Mouse (Mus musculus): Measurements from ENCODE around the gene Srp54a.
"Not testable (repeated sequence)": the region's sequence is repeated elsewhere in the genome, so short reads cannot be mapped to it uniquely, and the experiment has no call there.

Srp54a gene

DNA sequence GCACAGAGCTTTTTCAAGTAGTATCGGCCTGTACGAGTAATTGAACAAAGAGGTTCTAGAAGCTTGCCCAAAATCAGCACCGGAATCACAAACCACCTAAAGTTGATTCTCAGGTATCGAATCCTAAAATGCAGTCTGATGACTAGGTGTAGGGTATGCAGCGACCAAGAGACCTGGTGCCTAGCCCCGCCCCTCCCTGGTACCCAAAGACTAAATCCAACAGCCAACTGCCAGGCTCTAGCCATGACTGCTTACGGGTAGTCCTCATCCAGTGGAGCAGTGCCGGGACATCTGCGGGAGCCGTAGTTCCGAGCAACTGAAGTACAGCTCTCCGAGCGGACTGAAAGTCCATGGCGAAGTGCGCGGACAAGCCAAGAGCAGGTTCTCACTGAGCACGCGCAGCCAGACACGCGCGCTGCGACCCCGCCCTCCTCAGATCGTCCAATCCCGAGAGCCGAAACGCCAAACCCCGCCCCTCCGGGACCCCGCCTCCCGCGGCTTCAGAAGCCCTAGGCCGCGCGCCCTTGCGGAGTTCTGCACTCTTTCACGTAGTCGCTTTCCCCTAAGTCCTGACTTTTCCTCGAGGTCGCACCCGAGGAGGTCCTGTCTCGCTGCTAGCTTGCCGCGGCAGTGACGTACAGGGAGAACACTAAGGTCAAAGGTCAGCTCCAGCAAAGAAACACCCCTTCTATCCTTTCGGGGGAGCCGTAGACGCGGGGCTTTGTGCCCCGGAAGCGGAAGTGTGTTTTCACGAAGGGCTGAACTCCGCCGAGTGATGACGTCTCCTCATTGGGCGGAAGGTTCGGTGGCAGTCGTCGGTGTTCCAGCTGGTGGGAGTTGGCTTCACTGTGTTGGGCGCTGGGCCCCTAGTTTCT lies at the start of gene Srp54a, which contains the start of gene 2700097O09Rik:
Gene Srp54a, plus strand, starts transcription at position 537 of the 875 bp plus-strand sequence.
Gene 2700097O09Rik, minus strand, starts transcription at position 385 of the 875 bp plus-strand sequence.
- in situ Hi-C loops (cut with MboI, MseI), result loop anchor here (5.0 kb wide), 1 partner anchor 93 kb away; the partner anchor contains the start of gene Gm20403

DNA sequence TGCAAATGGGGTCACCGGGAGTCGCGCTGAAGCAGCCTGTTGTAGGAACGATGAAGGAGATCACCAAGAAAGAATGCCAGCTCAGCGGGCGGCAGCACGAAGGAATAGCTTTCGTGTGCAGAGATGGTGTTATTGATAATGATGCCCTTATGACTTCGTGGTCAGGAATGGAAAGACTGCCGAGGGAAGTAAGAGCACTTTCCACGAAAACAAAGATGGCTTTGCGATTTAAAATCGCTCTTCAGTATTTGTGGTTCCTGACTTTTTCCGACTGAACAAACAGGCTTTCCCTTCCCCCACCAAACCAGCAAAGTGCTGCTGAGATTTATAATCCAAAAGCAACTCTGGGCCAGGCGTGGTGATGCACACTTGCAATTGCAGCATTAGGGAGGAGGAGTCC lies 39.1 kb upstream of the Srp54a start:
- in situ Hi-C loops (cut with MboI, MseI), result no loop called here

DNA sequence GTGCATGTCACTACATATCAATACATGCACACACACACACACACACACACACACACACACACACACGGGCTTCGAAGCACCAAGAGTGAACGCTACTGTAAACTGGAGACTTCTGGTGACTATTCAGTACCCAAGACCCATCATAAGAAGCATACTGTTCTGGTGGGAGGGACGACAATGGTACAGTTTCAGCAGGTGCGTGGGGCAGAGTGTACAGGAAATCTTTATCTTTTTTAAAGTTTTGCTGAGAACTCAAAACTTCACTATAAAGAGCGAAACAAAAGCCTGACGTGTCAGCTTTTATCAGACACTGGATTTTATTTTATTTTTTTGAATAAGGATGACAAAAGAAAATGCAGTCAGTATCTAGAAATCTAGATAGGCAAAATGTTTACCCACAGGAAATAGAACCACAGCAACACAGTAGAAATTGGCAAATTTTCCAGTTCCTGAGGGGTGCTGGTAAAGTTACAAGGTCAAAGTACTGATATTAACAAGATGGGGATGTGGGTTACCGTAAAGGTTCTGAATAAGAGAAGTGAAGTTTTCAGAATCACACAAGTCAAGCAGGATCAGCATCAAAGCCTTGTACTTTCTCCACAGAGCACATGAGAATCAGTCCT lies 30.2 kb upstream of the Srp54a start:
- in situ Hi-C loops (cut with MboI, MseI), result no loop called here

DNA sequence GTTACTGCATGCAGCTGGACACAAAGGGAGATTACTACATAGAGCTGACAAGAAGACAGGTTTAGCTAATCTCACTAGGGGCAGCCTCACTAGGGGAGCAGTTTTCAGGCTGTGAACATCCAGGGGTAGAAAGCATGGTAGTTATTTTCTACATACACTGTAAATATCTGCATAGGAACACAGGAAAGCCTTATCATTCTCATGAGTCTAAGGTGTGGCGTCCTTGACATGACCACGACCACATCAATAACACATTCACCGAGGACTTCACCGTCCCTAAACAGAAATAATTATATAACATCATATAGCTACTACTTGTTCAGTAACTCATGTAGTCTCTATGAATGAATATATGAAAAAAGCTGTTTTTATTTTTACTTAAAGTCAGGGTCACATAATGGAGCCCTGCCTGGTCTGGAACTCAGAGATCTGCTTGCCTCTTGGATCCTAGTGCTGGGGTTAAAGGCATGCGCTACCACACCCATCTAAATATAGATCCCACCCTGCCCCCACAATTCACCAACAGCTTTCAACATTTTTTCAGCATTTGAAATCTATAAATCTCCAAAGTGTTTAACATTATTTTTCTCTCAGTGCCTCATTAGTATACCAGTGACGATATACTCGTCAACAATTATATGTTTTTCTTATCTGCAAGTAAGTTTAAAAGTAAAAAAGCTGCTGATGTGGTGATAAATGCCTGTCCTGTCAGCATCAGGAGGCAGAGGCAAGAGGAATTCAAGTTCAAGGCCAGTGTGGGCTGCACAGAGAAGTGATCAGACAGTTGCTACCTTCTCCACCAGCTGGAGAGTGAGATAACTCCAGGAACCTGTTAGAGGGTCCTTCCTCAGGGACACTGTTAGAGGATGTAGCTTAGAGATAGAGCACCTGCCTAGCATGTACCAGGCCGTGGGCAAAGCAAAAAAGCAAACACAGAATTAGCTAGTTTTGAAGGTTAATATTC lies 28.6 kb upstream of the Srp54a start:
- in situ Hi-C loops (cut with MboI, MseI), result no loop called here

DNA sequence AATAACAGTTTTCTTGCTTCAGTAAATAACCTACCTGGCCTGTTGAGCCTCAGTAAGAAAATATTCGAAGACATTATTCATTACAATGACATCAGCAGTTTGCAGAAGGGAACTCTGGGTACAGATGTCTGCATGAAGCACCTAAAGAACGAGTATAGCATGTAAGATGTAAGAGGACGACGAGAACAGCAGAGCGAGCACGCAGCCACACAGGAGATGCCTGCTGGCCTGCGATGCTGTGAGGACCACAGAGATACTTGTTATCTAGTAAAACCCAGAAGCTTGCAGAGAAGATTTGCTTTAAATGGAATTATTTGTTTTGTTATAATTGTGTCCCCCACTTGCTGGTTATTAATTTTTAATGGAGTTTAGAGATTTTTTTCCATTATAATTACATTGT lies 26.8 kb upstream of the Srp54a start:
- in situ Hi-C loops (cut with MboI, MseI), result no loop called here

DNA sequence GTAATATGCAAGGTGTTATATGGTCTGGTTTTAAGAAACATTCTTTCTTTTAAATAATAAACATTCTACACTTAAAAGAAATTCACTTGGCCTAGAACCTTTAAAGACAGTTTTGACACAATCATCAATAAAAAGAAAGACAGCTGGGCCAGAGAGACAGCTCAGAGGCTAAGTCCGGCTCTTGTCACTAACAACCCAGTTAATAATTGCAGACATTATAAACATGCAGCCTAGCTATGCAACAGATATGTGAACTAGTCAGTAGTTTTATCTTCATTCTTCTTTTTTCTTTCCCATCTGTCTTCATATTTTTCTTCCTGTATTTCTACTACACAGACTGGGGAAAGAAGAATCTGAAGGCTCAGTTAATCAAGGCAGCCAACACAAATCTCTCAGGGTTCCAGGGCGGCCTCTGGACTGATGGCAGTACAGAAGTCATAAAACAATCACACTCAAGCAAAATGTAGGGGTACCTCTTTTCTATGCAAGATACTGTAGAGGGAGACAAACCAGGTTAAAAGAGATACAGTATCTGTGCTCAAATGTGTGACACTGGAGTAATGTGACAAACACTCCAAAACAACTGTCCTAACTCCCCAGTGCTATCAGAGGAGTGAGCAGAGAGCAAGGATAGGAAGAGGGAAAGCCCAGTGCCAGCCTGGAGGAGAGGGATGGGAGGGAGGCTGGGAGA lies 25.4 kb upstream of the Srp54a start:
- in situ Hi-C loops (cut with MboI, MseI), result no loop called here

DNA sequence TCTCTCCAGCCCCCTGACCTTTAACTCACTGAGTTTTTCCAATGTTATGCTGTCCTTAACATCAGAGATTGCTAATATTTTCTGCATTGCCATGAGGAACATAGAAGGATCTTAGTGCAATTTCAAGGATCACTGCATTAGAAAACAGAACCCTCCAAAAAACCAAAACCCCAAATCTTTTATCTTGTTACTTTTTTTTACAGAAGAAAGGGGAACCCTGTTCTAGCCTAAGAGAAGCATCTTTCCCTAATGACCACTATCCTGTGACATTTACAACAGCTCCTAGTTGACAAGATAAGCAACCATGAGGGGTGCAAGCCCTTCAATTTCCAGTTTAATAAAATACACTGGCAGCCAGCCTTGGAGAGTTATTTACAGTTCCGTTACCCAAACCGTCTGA lies 23.4 kb upstream of the Srp54a start:
- in situ Hi-C loops (cut with MboI, MseI), result no loop called here

DNA sequence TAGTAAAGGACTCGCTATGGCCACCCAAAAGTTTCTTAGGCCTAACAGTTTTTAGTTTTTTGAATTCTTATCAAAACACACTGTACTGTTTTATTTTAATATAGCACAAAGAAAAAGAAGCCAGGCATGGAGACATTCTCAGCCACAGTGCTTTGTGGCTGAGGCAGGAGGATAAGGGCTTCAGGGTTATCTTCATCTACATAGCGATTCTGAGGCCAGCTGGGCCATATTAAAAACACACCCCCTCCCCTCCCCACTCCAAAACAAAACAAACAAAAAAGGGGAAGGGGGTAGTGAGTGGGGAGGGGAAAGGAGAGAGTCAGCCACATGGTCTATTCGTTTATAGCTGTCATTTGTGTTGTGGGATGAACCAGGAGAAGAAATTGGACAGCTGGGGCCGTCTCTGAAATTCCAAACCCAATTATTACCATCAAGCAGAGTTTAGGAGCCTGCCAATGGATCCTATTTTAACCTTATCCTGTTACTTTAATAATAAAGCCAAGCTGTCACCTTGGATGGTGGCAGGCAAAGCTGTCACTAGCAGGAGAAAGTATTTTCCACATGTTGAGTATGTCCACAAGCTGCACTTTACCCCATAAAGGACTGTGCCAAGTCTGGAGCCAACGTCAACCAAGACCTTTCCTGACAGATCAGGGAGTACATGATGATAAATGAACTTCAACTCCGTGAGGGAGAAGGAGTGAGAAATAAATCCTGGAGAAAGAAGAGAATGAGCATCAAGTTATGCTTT lies 21.0 kb upstream of the Srp54a start:
- in situ Hi-C loops (cut with MboI, MseI), result no loop called here

DNA sequence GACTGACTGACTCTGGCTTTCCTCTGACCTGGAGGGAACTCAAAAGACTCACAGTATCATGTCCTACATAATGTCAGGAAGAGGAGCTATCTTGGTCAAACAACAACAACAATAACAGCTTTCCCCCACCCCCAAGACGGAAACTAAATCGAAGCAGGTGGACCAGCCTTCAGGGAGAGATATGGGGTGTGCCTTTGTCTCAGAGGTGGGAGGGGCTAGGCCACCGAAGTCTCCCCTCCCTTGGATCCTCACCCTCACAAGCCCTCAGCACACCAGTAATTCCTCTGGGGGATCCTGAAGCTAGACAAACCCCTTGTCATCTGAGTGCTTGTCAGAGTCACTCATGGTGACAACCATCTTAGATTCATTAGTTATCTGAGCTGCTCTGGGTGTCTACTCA lies 20.2 kb upstream of the Srp54a start:
- in situ Hi-C loops (cut with MboI, MseI), result no loop called here

DNA sequence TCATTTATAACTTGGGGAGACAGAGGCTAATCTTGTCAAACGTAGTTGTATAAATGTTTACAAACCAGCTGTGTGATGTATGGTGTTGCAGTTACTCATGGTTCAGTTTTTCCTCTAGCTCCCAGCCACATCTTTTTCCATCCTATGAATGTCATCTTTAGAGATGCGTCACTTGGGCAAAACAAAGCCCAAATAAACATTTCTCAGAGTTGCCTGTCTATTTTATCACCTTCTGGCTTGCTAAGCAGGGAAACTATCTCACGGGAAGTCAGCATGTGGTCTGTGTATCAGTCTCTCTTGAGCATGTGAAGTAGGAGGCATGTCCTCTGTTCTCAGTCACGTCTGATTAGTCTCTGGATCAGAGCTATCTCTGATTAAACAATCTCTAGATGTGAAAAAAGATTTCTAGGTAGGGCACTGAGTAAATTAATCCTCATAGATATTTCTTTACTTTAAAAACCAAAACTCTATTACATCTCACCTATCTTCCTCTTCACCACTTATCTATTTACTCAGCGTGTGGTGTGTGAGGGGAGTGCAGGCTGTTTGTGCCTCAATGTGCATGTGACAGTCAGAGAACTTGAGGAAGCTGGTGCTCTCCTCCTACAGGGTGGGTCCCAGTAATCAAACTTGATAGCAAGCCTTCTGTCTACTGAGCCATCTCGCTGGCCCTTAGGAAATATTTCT lies 19.7 kb upstream of the Srp54a start:
- in situ Hi-C loops (cut with MboI, MseI), result no loop called here

DNA sequence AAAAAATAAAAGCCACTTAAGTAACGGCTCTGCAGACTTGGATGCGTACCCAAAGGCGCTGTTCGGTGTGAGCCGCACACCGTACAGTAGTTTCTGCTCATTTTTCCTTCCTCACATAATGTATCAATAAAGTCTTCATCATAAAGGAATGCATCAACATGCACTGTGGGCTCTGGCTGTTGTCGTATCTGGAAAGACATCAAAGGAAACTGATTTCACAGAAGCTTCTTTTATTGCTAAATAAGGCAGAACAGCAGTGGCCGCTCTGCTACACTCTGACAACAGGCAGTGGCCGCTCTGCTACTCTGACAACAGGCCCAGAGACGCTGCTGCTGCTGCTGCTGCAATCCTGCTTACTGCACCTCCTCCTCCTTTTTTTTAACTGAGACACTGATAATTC lies 19.1 kb upstream of the Srp54a start:
- in situ Hi-C loops (cut with MboI, MseI), result no loop called here

DNA sequence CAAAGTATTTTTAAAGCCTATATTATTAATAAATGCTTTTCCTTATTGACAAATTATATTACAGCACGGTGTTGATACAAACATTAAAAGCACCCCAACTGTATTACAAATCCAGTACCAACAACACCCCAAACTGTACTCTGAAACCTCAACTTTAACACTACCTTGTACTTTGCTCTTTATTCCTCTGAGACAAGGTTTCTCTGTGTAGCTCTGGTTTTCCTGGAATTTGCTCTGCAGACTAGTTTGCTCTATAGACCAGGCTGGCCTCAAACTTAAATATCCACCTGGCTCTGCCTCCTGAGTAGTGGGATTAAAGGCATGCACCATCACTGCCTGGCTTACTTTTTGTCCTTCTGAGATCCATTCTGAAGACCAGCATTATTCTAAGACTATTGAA lies 17.9 kb upstream of the Srp54a start:
- in situ Hi-C loops (cut with MboI, MseI), result no loop called here

DNA sequence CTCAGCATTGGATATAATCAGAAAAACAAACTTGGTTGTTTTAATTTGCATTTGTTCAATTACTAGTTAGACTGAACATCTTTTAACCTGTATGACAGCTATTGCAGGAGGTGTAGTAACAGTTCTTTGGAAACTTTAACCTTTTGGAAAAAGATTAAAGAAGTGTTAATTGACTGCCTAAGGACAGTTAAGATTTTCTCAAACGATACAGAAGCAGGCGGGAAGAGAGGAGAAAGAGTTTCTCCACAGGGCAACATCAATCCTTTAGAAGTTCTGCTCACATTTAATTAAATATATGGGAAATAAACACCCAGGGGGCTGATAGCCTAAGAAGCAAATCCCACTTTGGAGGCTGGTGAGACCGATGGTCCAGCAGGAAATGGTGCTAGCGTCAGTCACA lies 7.6 kb upstream of the Srp54a start:
- in situ Hi-C loops (cut with MboI, MseI), result loop anchor here (5.0 kb wide), 1 partner anchor 85 kb away; the partner anchor contains the start of gene Srp54b

DNA sequence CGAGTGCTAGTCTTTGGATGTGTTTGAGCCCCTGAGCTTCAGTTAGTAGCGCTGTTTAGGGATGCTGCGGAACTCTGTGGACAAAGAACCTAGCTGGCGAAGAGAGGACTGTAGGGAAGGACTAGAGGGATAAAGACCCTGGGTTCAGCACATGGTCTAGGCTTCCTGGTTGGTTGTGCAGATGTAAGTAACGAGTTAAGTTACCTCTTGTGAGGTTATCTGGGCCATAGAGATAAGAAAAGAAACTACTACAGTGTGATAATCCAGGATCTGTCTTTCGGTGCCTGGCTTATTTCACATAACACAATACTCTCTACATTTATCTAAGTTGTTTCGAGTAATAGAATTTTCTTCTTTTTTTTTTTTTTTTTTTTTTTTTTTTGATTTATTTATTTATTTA lies 6.4 kb upstream of the Srp54a start:
- in situ Hi-C loops (cut with MboI, MseI), result loop anchor here (5.0 kb wide), 1 partner anchor 84 kb away; the partner anchor contains the start of gene Srp54b

DNA sequence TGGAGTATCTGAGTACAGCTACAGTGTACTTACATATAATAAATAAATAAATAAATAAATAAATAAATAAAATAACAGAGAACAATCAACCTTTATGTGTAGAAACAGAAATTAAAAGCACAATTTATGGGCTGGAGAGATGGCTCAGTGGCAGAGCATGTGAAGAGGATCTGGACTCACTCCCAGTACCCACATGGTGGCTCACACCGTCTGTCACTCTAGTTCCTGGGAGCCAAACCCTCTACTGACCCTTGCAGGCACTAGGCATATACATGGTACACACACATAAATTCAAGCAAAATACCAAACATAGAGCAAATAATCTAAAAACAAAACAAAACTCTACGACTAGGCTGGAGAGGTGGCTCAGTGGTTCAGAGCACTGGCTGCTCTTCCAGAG lies 4.8 kb upstream of the Srp54a start:
- in situ Hi-C loops (cut with MboI, MseI), result loop anchor here (5.0 kb wide), 1 partner anchor 88 kb away; the partner anchor contains the start of gene Gm20403

DNA sequence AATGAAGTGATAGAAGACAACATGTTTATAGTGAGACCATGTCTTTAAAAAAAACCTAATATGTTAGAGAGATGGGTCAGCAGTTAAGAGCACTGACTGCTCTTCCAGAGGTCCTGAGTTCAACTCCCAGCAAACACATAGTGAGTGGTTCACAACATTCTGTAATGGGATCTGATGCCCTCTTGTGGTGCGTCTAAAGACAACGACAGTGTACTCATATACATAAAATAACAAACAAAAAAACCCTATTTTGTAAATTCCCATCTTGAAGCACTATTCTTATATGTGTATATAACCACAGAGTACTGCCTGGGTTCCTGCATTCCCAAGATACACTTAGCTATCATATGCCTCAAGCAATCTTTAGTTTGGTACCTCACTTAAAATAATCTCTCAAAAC lies 1.4 kb upstream of the Srp54a start:
- in situ Hi-C loops (cut with MboI, MseI), result loop anchor here (5.0 kb wide), 1 partner anchor 91 kb away; the partner anchor contains the start of gene Gm20403

DNA sequence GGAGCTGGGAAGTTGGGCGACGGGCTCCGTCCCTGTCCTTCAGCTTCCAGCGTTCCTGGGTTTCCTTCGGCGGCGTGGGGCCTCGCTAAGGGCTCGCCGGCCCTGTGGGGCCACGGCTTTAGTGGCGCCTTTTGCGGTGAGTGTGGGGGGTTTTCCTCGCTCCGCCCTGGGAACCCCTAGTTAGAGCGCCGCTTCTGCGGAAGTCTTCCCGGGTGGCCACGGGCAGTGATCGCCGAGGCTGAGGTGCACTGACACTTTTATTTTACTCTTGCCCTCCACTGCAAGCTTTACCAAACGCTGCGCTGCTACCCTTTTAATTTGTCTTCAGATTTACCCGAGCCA lies 510 bp downstream of the Srp54a start:
- in situ Hi-C loops (cut with MboI, MseI), result not testable (repeated sequence)

DNA sequence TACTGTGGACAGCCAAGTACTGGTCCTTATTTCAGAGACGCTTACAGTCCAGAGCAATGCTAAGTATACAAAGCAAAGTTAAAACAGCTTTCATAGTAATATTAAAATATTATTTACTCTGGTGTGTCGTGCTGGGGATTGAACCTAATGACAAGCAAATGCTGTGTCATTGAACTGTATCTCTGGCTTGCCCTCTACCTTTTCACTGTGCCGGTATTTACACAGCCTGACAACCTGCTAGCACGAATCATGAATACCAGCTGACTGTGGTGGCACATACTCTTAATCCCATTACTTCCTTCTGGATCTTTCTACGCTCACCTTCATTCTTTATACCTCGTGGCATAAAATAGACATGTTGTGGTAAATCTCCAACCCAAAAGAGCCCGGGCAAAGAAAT lies 12.1 kb downstream of the Srp54a start:
- in situ Hi-C loops (cut with MboI, MseI), result not testable (repeated sequence)

DNA sequence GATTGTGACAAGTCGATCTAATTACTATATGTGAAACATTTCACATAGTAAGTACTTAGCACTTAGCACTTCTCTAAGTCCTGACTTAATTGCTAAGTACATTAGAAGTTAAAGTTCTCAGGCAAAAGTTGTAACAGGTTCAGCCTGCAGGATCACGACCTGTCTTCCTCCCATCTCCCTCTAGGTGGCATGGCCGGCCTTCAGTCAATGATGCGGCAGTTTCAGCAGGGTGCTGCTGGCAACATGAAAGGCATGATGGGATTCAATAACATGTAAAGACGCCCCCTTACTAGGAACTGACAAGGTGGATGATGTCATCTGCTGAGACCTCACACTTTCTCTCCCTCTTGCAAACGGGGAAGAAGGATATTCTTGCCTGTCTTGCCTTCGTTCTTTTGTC lies 32.6 kb downstream of the Srp54a start:
- in situ Hi-C loops (cut with MboI, MseI), result not testable (repeated sequence)

DNA sequence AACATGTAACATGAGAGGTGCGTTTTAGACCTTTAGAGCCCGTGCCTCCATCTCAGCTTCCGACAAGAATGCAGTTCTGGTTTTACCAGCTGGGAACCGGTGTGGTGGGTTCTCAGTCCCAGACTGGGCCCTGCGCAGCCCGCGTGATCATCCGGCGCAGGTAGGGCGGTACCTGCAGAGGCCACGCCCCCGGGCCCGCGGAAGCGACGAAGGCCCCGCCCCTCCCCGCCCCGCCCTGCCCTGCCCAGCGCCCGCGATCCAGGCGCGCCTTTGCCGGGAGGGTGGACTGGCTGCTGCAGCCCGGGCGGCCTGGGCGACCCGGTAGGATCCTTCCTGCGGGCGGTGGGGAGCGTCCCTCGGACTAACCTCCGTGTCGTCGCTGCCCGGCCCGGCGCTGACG lies 44.2 kb downstream of the Srp54a start, which contains the start of gene Fam177a:
Gene Fam177a, plus strand, starts transcription at position 228 of the 400 bp plus-strand sequence.
- in situ Hi-C loops (cut with MboI, MseI), result not testable (repeated sequence)

All from T-helper 2 cell (primary cell).